Mouse (Mus musculus) stomach, postnatal 0 days (tissue): ENCODE measurements around the gene Pnkp. TPM values are rescaled to one million over a fixed set of nuclear protein-coding genes. Genes with fewer than 3 reads are reported as not detected.

Source experiments
- ATAC-seq: fragments of 200-750 bp; cut with Nextera tagmentation; 2 replicates; pipeline ENCODE4 v1.8.0; 2017; ENCODE audit not compliant: low FRiP score, low TSS enrichment
- DNase-seq: peaks from one replicate; pipeline ENCODE4 v3.0.0-alpha.2; 2016; ENCODE audit warnings: low spot score
- H3K27ac ChIP-seq: fragments of 300-500 bp; sonication (generic); replicated peaks from 2 replicates; pipeline ENCODE4 v1.5.1; 2014; ENCODE audit warnings: mild to moderate bottlenecking, control low read depth
- H3K27me3 ChIP-seq: fragments of 300-500 bp; sonication (generic); 2 replicates; pipeline ENCODE4 v1.6.1; 2014; ENCODE audit warnings: low read length; ENCODE audit not compliant: control insufficient read depth, insufficient read depth
- H3K36me3 ChIP-seq: fragments of 300-500 bp; sonication (generic); 2 replicates; pipeline ENCODE4 v1.6.1; 2014; ENCODE audit warnings: low read length, mixed read lengths; ENCODE audit not compliant: control insufficient read depth, insufficient read depth
- H3K4me1 ChIP-seq: fragments of 300-500 bp; sonication (generic); replicated peaks from 2 replicates; pipeline ENCODE4 v1.6.1; 2014; ENCODE audit warnings: antibody characterized with exemption; ENCODE audit not compliant: control insufficient read depth, insufficient read depth
- H3K4me2 ChIP-seq: fragments of 300-500 bp; sonication (generic); replicated peaks from 2 replicates; pipeline ENCODE4 v1.6.1; 2014; ENCODE audit warnings: low read depth, mild to moderate bottlenecking, control low read depth, moderate library complexity
- H3K4me3 ChIP-seq: fragments of 300-500 bp; sonication (generic); 2 replicates; pipeline ENCODE4 v1.5.1; 2014; ENCODE audit warnings: low read depth, low read length, control low read depth
- H3K9ac ChIP-seq: fragments of 300-500 bp; sonication (generic); 2 replicates; pipeline ENCODE4 v1.6.1; 2014; ENCODE audit warnings: mild to moderate bottlenecking, low read length, control low read depth, mixed read lengths
- H3K9me3 ChIP-seq: fragments of 300-500 bp; sonication (generic); 2 replicates; pipeline ENCODE4 v1.6.1; 2016; ENCODE audit warnings: low read length; ENCODE audit not compliant: control insufficient read depth
- CTCF ChIP-seq: IDR thresholded peaks from 2 replicates; pipeline ENCODE4 v1.5.1; 2016; ENCODE audit warnings: antibody characterized with exemption, low read depth, mild to moderate bottlenecking, moderate library complexity
- EP300 ChIP-seq: optimal IDR thresholded peaks from 2 replicates; pipeline ENCODE3; 2016; ENCODE audit warnings: antibody characterized with exemption
- WGBS: fragments of 180-500 bp; shearing (Covaris S2); extraction: QIAGEN DNeasy Blood & Tissue Kit; methylation state at CpG from one replicate; pipeline ENCODE4 v1.1.7; 2014; 5-methylcytosine and 5-hydroxymethylcytosine counted together
- microRNA counts: library from miRNA; unstranded; fragments of <30 nt; microRNA quantifications from one replicate; lab custom pipeline; 2015
- microRNA-seq: library from miRNA; unstranded; fragments of <30 nt; microRNA quantifications from one replicate; pipeline ENCODE4, GENCODE M21; 2016
- polyA plus RNA-seq: library from polyadenylated mRNA; unstranded; fragments of >200 nt; fragmentation: Nextera tagmentation; extraction: Ambion mirVana; gene quantifications from 2 replicates; pipeline ENCODE4 v1.2.1, GENCODE M21; 2015

Gene Pnkp
- polyA plus RNA-seq, 1 experiment from 2014 or later: 23.5 TPM

DNA sequence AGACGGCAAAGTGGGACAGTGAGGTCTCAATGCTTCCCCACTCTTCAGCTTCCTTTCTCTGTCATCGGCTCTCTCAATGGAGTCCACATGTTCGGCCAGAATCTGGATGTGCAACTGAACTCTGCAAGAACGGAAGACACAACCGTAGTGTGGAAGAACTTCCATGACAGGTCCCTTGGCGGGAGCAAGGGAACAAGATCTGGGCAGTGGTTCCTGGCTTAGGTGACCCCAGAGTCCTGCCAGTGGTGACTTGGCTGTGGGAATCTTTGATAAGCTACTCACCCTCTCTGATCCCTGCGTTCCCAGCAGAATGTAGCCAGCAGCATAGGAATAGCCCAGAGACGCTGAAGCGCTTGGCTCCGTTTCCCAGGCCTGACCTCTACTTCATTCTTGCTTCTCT lies 39.6 kb downstream of the Pnkp start:
- TF ChIP-seq CTCF (no peak), EP300 (no peak)
- H3K4me3 ChIP-seq: peak overlapping the region; percentile 65
- H3K27ac ChIP-seq: peak overlapping the region; percentile 86
- ATAC-seq (no peak), DNase-seq (no peak)
- 28% methylated on average over 10 of the region's 10 CpGs for WGBS
- no peaks in the 10 kb centered on the region for H3K9me3 ChIP-seq
- peak overlapping the region; percentile 72 for H3K4me2 ChIP-seq
- peaks cover 5% of the 10 kb centered on the region for H3K36me3 ChIP-seq
- H3K4me1 ChIP-seq: no peaks in the 10 kb centered on the region; the same call in none of the 2 replicates
- no peaks in the 10 kb centered on the region for H3K27me3 ChIP-seq
- H3K9ac ChIP-seq: peak overlapping the region; percentile 67

DNA sequence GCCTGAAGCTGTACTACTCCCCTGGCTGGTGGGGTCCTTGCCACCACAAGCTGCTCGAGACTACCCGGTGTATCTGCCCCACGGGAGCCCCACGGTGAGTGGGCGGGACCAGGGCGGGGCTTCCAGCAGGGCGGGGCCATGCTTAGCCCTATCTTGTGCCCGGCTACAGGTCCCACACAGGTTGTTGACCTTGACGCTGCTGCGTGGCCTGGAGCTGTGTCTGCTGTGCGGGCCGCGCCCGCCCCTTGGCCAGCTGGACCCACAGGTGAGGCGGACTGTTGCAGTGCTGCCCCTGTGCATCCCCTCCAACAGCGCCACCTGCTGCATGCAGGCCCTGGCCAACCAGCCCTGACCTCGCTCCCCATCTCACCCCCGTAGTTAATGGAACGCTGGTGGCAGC lies 41.7 kb downstream of the Pnkp start:
- ATAC-seq (peak; percentile 25), DNase-seq (peak; percentile 78)
- H3K4me1 ChIP-seq: no peaks in the 10 kb centered on the region; the same call in none of the 2 replicates
- 33% methylated on average over 19 of the region's 19 CpGs for WGBS
- H3K27ac ChIP-seq: no peak overlapping the region
- peak overlapping the region; percentile 29 for H3K4me2 ChIP-seq
- no peaks in the 10 kb centered on the region for H3K9me3 ChIP-seq
- no peak overlapping the region for H3K9ac ChIP-seq
- TF ChIP-seq CTCF: peak; percentile 64
- TF ChIP-seq EP300: no peak
- no peaks in the 10 kb centered on the region for H3K27me3 ChIP-seq
- H3K36me3 ChIP-seq: peaks cover 6% of the 10 kb centered on the region
- no peak overlapping the region for H3K4me3 ChIP-seq

DNA sequence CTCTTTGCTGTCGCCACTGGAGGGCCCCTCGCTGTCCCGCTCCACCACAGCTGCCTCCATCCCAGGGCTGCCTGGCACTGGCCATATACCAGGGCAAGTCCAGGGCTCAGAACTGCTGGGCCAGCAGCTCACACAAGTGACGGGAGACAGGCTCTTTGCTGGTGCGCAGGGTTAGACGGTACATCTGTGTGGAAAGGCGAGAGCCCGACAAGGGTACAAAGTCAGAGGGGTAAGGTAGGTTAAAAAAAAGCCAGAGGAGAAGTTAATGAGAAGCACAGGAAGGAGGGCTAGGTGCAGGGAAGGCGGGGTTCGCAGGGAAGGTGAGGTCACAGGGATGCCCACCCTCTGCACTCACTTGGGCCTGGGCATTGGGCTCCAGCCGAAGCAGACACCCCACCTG lies 43.7 kb downstream of the Pnkp start:
- H3K4me2 ChIP-seq: no peak overlapping the region
- no peaks in the 10 kb centered on the region; the same call in none of the 2 replicates for H3K4me1 ChIP-seq
- H3K27ac ChIP-seq: no peak overlapping the region; the same call in 1 of the 2 replicates
- peaks cover 25% of the 10 kb centered on the region for H3K36me3 ChIP-seq
- H3K9ac ChIP-seq: no peak overlapping the region
- no peak for ATAC-seq
- 87% methylated on average over 11 of the region's 11 CpGs for WGBS
- H3K27me3 ChIP-seq: no peaks in the 10 kb centered on the region
- no peak overlapping the region for H3K4me3 ChIP-seq
- no peaks in the 10 kb centered on the region for H3K9me3 ChIP-seq
- TF ChIP-seq CTCF (no peak), EP300 (no peak)
- DNase-seq: no peak

DNA sequence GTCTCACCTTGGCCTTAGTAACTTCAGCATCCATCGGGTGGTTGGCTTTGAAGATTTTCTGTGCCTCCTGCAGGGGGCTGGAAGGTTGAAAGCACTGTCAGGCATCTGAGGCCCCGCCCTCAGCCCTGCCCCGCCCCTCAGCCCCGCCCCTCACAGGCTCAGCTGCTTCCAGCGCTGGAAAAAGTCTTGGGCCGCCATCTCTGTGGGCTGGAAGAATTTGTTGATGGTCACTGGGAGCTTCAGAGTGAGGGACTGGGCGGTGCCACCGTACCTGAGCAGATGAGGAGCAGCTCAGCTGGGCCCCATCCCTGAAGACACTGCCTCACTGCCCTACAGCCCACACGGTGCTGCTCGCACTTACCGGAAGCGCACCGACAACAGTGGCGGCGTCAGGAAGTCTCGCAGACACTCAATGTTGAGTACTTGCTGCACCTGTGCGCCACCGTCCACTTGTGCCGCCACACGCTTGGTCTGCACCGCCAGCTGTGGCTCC lies 44.3 kb downstream of the Pnkp start:
- DNase-seq: peak; percentile 91
- no peaks in the 10 kb centered on the region for H3K9me3 ChIP-seq

DNA sequence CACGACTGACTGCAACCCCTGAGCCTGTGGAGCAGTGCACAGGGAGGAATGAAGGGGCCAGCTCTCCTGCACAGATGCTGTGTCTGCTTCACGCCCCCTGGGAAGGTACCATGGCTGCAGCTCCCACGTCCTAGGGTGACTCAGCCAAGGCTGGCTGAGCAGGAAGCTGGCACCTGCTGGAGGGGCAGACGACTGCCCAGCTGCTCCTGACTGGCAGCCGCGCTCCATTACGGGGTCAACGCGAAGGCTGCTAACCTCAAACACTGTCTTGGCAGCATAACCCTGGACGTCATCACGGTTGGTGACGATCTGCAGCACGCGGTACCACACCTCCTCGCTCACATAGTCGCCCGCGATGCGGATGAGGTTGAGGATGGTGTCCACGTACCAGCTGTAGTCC lies 48.5 kb downstream of the Pnkp start:
- no peak overlapping the region for H3K4me3 ChIP-seq
- WGBS: 88% methylated on average over 20 of the region's 20 CpGs
- no peak overlapping the region for H3K9ac ChIP-seq
- H3K27me3 ChIP-seq: no peaks in the 10 kb centered on the region
- no peak for TF ChIP-seq EP300
- H3K4me2 ChIP-seq: no peak overlapping the region
- no peaks in the 10 kb centered on the region for H3K9me3 ChIP-seq
- no peak for ATAC-seq
- peaks cover 38% of the 10 kb centered on the region for H3K36me3 ChIP-seq
- no peaks in the 10 kb centered on the region; the same call in 1 of the 2 replicates for H3K4me1 ChIP-seq
- no peak overlapping the region for H3K27ac ChIP-seq
- no peak for DNase-seq

More for the DNA sequence above, 44.3 kb downstream of the Pnkp start:
- H3K27ac ChIP-seq: peak overlapping the region; percentile 73
- H3K27me3 ChIP-seq: no peaks in the 10 kb centered on the region
- no peaks in the 10 kb centered on the region; the same call in none of the 2 replicates for H3K4me1 ChIP-seq
- peak overlapping the region; percentile 35; the same call in 1 of the 2 replicates for H3K9ac ChIP-seq
- peak overlapping the region; percentile 54 for H3K4me2 ChIP-seq
- peaks cover 28% of the 10 kb centered on the region for H3K36me3 ChIP-seq
- peak overlapping the region; percentile 35 for H3K4me3 ChIP-seq
- ATAC-seq: peak; percentile 59
- peak; percentile 61 for TF ChIP-seq CTCF
- no peak for TF ChIP-seq EP300
- WGBS: 22% methylated on average over 20 of the region's 21 CpGs

DNA sequence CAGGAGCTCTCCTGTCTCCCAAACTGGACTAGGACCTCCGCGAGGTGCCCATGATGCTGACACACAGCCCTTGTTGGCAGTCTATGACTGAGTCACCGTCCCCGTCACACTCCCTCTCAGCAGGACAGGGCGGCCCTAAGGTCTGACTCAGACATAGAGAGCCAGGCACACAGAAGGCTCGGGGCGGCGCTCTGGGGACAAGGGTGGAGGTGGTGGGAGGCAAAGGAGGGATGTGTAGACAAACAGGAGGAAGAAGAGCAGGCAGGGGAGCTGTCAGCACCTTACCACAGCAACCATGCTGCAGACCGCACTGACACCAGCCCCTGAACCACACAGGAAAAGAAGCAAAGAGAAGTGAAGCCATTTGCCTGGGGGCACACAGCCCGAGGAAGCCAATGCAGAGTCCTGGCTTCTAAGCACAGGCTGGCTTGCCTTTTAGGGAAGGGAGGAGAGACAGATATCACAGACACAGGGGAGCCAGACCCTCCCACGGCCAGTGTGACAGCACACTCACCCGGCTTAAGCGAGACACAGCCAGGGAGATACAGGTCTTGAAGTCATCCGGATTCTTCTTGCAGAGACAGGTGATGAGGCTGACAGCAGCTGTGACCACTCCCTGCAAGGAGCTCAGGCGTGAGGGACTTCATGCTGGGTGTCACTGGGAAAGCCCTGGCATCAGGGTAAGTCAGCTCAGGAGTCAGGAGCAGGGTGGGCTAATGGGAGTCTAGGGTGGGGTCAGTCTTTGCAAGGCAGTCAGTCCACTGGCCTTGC lies 52.0 kb downstream of the Pnkp start:
- Histone ChIP-seq H3K9me3 (no peaks in the 10 kb centered on the region), H3K36me3 (peaks cover 37% of the 10 kb centered on the region), H3K4me3 (no peak overlapping the region), H3K4me1 (no peaks in the 10 kb centered on the region), H3K27ac (no peak overlapping the region), H3K27me3 (no peaks in the 10 kb centered on the region), H3K9ac (no peak overlapping the region), H3K4me2 (no peak overlapping the region)
- TF ChIP-seq CTCF (no peak), EP300 (no peak)
- 85% methylated on average over 15 of the region's 15 CpGs for WGBS
- ATAC-seq (peak; percentile 56), DNase-seq (no peak)

MicroRNAs within 50 kb of the gene (microRNA counts, 519-probe panel; counts per million panel counts)
- not detected for microRNA mmu-miR-707 (lab: Ali Mortazavi, UCI)

Small RNA genes lying within 50 kb of the gene (microRNA-seq; reads per million reads assigned to microRNA genes)
- gene Mir707: not detected

Other genes starting within 250 kb of the Pnkp start
- 28.1 and 28.4 TPM in 2 replicates for gene Myh14, start 186.3 kb upstream of the Pnkp start, polyA plus RNA-seq
- not detected in 2 replicates for gene Izumo2, start 148.4 kb upstream of the Pnkp start, polyA plus RNA-seq
- 21.7 and 22.3 TPM in 2 replicates for gene Vrk3, start 108.7 kb upstream of the Pnkp start, polyA plus RNA-seq
- gene Zfp473, start 106.1 kb upstream of the Pnkp start, polyA plus RNA-seq: 0.30 and 0.42 TPM in 2 replicates
- 33.4 and 34.9 TPM in 2 replicates for gene Nup62, start 41.1 kb upstream of the Pnkp start, polyA plus RNA-seq
- 0.69 and 0.75 TPM in 2 replicates for gene Il4i1, start 40.8 kb upstream of the Pnkp start, polyA plus RNA-seq
- 7.3 and 7.7 TPM in 2 replicates for gene Atf5, start 40.5 kb upstream of the Pnkp start, polyA plus RNA-seq
- gene Akt1s1, start 8.1 kb upstream of the Pnkp start, polyA plus RNA-seq: 70.8 and 75.2 TPM in 2 replicates
- gene Tbc1d17, start 8.1 kb upstream of the Pnkp start, polyA plus RNA-seq: 45.4 and 48.0 TPM in 2 replicates
- 159 and 179 TPM in 2 replicates for gene Ptov1, start 12.6 kb downstream of the Pnkp start, polyA plus RNA-seq
- 64.4 and 75.3 TPM in 2 replicates for gene Med25, start 35.6 kb downstream of the Pnkp start, polyA plus RNA-seq
- gene Fuz, start 38.9 kb downstream of the Pnkp start, polyA plus RNA-seq: 13.1 and 15.6 TPM in 2 replicates
- gene Ap2a1, start 72.4 kb downstream of the Pnkp start, polyA plus RNA-seq: 29.3 and 33.9 TPM in 2 replicates
- gene Tsks, start 86.1 kb downstream of the Pnkp start, polyA plus RNA-seq: 0.08 TPM in 1 of 2 replicates, not detected in the other
- 5.6 and 7.3 TPM in 2 replicates for gene Cpt1c, start 117.7 kb downstream of the Pnkp start, polyA plus RNA-seq
- 181 and 185 TPM in 2 replicates for gene Prmt1, start 129.4 kb downstream of the Pnkp start, polyA plus RNA-seq
- 55.7 and 59.8 TPM in 2 replicates for gene Irf3, start 140.5 kb downstream of the Pnkp start, polyA plus RNA-seq
- gene Bcl2l12, start 141.6 kb downstream of the Pnkp start, polyA plus RNA-seq: 23.0 and 23.4 TPM in 2 replicates
- gene Scaf1, start 159.2 kb downstream of the Pnkp start, polyA plus RNA-seq: 14.9 and 18.6 TPM in 2 replicates
- 81.5 and 87.2 TPM in 2 replicates for gene Rras, start 160.8 kb downstream of the Pnkp start, polyA plus RNA-seq
- 3.4 and 3.8 TPM in 2 replicates for gene Prr12, start 195.7 kb downstream of the Pnkp start, polyA plus RNA-seq
- 43.0 and 44.1 TPM in 2 replicates for gene Nosip, start 205.3 kb downstream of the Pnkp start, polyA plus RNA-seq
- gene Prrg2, start 205.5 kb downstream of the Pnkp start, polyA plus RNA-seq: 33.6 and 37.4 TPM in 2 replicates
- gene Rcn3, start 235.1 kb downstream of the Pnkp start, polyA plus RNA-seq: 157 and 176 TPM in 2 replicates
- 76.1 and 76.9 TPM in 2 replicates for gene Fcgrt, start 246.7 kb downstream of the Pnkp start, polyA plus RNA-seq